Mouse (Mus musculus) left cerebral cortex, adult 11 months (tissue): ENCODE measurements around the gene Prpf4b.
"Not testable (repeated sequence)": the region's sequence is repeated elsewhere in the genome, so short reads cannot be mapped to it uniquely, and the experiment has no call there.

ENCODE experiments used
- DNase-seq: peaks from one replicate; pipeline ENCODE4 v3.0.0; 2022; ENCODE audit warnings: low spot score

Gene Prpf4b

GRCm38 (mm10) chr13:34934931-34935644 lies 60.0 kb downstream of the Prpf4b start:
- DNase-seq: no peak

GRCm38 (mm10) chr13:34942370-34942769 lies 67.3 kb downstream of the Prpf4b start:
- DNase-seq: no peak

- DNase-seq: not testable (repeated sequence)
Observed at GRCm38 (mm10) chr13:34951437-34951836, 76.3 kb downstream of the Prpf4b start.
